Mouse (Mus musculus) neural tube, embryonic 13.5 days (tissue): Measurements from ENCODE around the gene Drosha. TPM values are rescaled to one million over a fixed set of nuclear protein-coding genes. Genes with fewer than 3 reads are reported as not detected.
A peak's percentile ranks its signal among the peaks of the same experiment; 100 is the strongest.

ENCODE experiments used
- ATAC-seq: fragments of 200-750 bp; cut with Nextera tagmentation; 2 replicates; pipeline ENCODE4 v1.8.0; 2017; ENCODE audit warnings: low read depth, mild to moderate bottlenecking, moderate TSS enrichment, moderate library complexity
- H3K27ac ChIP-seq: fragments of 300-500 bp; sonication (generic); replicated peaks from 2 replicates; pipeline ENCODE4 v1.5.1; 2015; ENCODE audit warnings: moderate library complexity, mild to moderate bottlenecking, inconsistent platforms
- H3K27me3 ChIP-seq: fragments of 300-500 bp; sonication (generic); 2 replicates; pipeline ENCODE4 v1.6.1; 2015; ENCODE audit warnings: mild to moderate bottlenecking, inconsistent platforms
- H3K36me3 ChIP-seq: fragments of 300-500 bp; sonication (generic); 2 replicates; pipeline ENCODE4 v1.6.1; 2015; ENCODE audit warnings: mild to moderate bottlenecking, inconsistent platforms
- H3K4me1 ChIP-seq: fragments of 300-500 bp; sonication (generic); replicated peaks from 2 replicates; pipeline ENCODE4 v1.6.1; 2015; ENCODE audit warnings: inconsistent platforms
- H3K4me2 ChIP-seq: fragments of 300-500 bp; sonication (generic); 2 replicates; pipeline ENCODE4 v1.6.1; 2015; ENCODE audit warnings: inconsistent platforms, mild to moderate bottlenecking, moderate library complexity
- H3K4me3 ChIP-seq: fragments of 300-500 bp; sonication (generic); 2 replicates; pipeline ENCODE4 v1.5.1; 2015; ENCODE audit warnings: mild to moderate bottlenecking, inconsistent platforms
- H3K9ac ChIP-seq: fragments of 300-500 bp; sonication (generic); 2 replicates; pipeline ENCODE4 v1.6.1; 2015; ENCODE audit warnings: moderate library complexity, mild to moderate bottlenecking, inconsistent platforms
- H3K9me3 ChIP-seq: fragments of 300-500 bp; sonication (generic); 2 replicates; pipeline ENCODE4 v1.6.1; 2016; ENCODE audit warnings: inconsistent platforms
- WGBS: fragments of 180-500 bp; shearing (Covaris S2); methylation state at CpG from one replicate; pipeline ENCODE4 v1.1.7; 2015; 5-methylcytosine and 5-hydroxymethylcytosine counted together
- polyA plus RNA-seq: library from polyadenylated mRNA; unstranded; fragments of >200 nt; fragmentation: Nextera tagmentation; extraction: Ambion mirVana; gene quantifications from 2 replicates; pipeline ENCODE4 v1.2.1, GENCODE M21; 2015

Drosha gene
- polyA plus RNA-seq, 1 experiment from 2014 or later: 51.8 TPM

- no peak for ATAC-seq
- Histone ChIP-seq H3K36me3 (peaks cover 42% of the 10 kb centered on the region), H3K4me3 (no peak overlapping the region), H3K4me2 (no peak overlapping the region), H3K9me3 (no peaks in the 10 kb centered on the region), H3K27me3 (no peaks in the 10 kb centered on the region), H3K27ac (no peak overlapping the region), H3K4me1 (no peaks in the 10 kb centered on the region), H3K9ac (no peak overlapping the region)
- WGBS: 85% methylated on average over 4 of the region's 4 CpGs
These were observed 19.5 kb upstream of the Drosha start for GRCm38 (mm10) chr15:12805071-12805470.

- no peak for ATAC-seq
- H3K36me3 ChIP-seq: peaks cover 62% of the 10 kb centered on the region
These were observed 17.5 kb upstream of the Drosha start for GRCm38 (mm10) chr15:12807088-12807487.

GRCm38 (mm10) chr15:12809305-12809704, 15.3 kb upstream of the Drosha start:
- Histone ChIP-seq H3K4me1 (no peaks in the 10 kb centered on the region), H3K4me2 (no peak overlapping the region), H3K4me3 (no peak overlapping the region), H3K9ac (no peak overlapping the region), H3K27me3 (no peaks in the 10 kb centered on the region), H3K27ac (no peak overlapping the region), H3K36me3 (peaks cover 82% of the 10 kb centered on the region), H3K9me3 (no peaks in the 10 kb centered on the region)
- WGBS: 94% methylated on average over 6 of the region's 6 CpGs
- no peak for ATAC-seq

More at GRCm38 (mm10) chr15:12807088-12807487, 17.5 kb upstream of the Drosha start:
- Histone ChIP-seq H3K4me1 (no peaks in the 10 kb centered on the region), H3K27ac (no peak overlapping the region), H3K9me3 (no peaks in the 10 kb centered on the region), H3K27me3 (no peaks in the 10 kb centered on the region), H3K9ac (no peak overlapping the region), H3K4me2 (no peak overlapping the region), H3K4me3 (no peak overlapping the region)
- WGBS: 91% methylated on average over 10 of the region's 10 CpGs

- Histone ChIP-seq H3K4me2 (no peak overlapping the region), H3K4me3 (no peak overlapping the region), H3K9ac (no peak overlapping the region), H3K27ac (no peak overlapping the region), H3K27me3 (no peaks in the 10 kb centered on the region), H3K4me1 (no peaks in the 10 kb centered on the region), H3K9me3 (no peaks in the 10 kb centered on the region), H3K36me3 (peaks cover 95% of the 10 kb centered on the region)
- WGBS: 96% methylated on average over 11 of the region's 11 CpGs
- ATAC-seq: no peak
These were observed 12.0 kb upstream of the Drosha start for GRCm38 (mm10) chr15:12812646-12813045.

GRCm38 (mm10) chr15:12817592-12817991, 7.0 kb upstream of the Drosha start:
- Histone ChIP-seq H3K27ac (no peak overlapping the region), H3K4me3 (no peak overlapping the region), H3K36me3 (peaks cover 86% of the 10 kb centered on the region), H3K27me3 (no peaks in the 10 kb centered on the region), H3K9me3 (no peaks in the 10 kb centered on the region), H3K9ac (no peak overlapping the region), H3K4me1 (no peaks in the 10 kb centered on the region; the same call in 1 of the 2 replicates), H3K4me2 (no peak overlapping the region)
- WGBS: 94% methylated on average over 8 of the region's 8 CpGs
- no peak for ATAC-seq

GRCm38 (mm10) chr15:12822416-12823395, 1.9 kb upstream of the Drosha start:
- Histone ChIP-seq H3K4me1 (peaks cover 30% of the 10 kb centered on the region), H3K27ac (no peak overlapping the region), H3K27me3 (no peaks in the 10 kb centered on the region), H3K9ac (no peak overlapping the region), H3K4me2 (peak overlapping the region; percentile 80; the same call in 1 of the 2 replicates), H3K9me3 (no peaks in the 10 kb centered on the region), H3K4me3 (no peak overlapping the region), H3K36me3 (peaks cover 49% of the 10 kb centered on the region)
- no peak for ATAC-seq
- WGBS: 80% methylated on average over 9 of the region's 9 CpGs

- Histone ChIP-seq H3K4me3 (peak overlapping the region; percentile 92), H3K9me3 (no peaks in the 10 kb centered on the region), H3K4me1 (peaks cover 30% of the 10 kb centered on the region), H3K27ac (no peak overlapping the region), H3K9ac (peak overlapping the region; percentile 91), H3K27me3 (no peaks in the 10 kb centered on the region), H3K36me3 (peaks cover 49% of the 10 kb centered on the region), H3K4me2 (peak overlapping the region; percentile 80)
- WGBS: 95% methylated on average over 2 of the region's 2 CpGs
- no peak for ATAC-seq
These were observed 1.0 kb upstream of the Drosha start for GRCm38 (mm10) chr15:12823455-12824119.

- ATAC-seq: peak; percentile 60
- peak overlapping the region; percentile 85 for H3K27ac ChIP-seq
- H3K9ac ChIP-seq: peak overlapping the region; percentile 92
- H3K9me3 ChIP-seq: no peaks in the 10 kb centered on the region
- peaks cover 30% of the 10 kb centered on the region for H3K4me1 ChIP-seq
- H3K27me3 ChIP-seq: no peaks in the 10 kb centered on the region
- peak overlapping the region; percentile 79 for H3K4me2 ChIP-seq
- H3K36me3 ChIP-seq: peaks cover 49% of the 10 kb centered on the region
- WGBS: under 1% methylated on average over 31 of the region's 31 CpGs
- peak overlapping the region; percentile 92 for H3K4me3 ChIP-seq
These were observed 350 bp downstream of the Drosha start for GRCm38 (mm10) chr15:12824965-12825364.

- 58% methylated on average over 12 of the region's 12 CpGs for WGBS
- ATAC-seq: no peak
- peaks cover 30% of the 10 kb centered on the region for H3K4me1 ChIP-seq
These were observed 793 bp downstream of the Drosha start for GRCm38 (mm10) chr15:12825408-12825807.

GRCm38 (mm10) chr15:12829878-12830277, 5.3 kb downstream of the Drosha start:
- Histone ChIP-seq H3K9me3 (no peaks in the 10 kb centered on the region), H3K4me1 (peaks cover 17% of the 10 kb centered on the region), H3K4me3 (no peak overlapping the region), H3K4me2 (no peak overlapping the region), H3K27ac (no peak overlapping the region), H3K36me3 (peaks cover 67% of the 10 kb centered on the region), H3K9ac (no peak overlapping the region), H3K27me3 (no peaks in the 10 kb centered on the region)
- WGBS: 96% methylated on average over 3 of the region's 3 CpGs
- ATAC-seq: no peak

More at GRCm38 (mm10) chr15:12825408-12825807, 793 bp downstream of the Drosha start:
- Histone ChIP-seq H3K27me3 (no peaks in the 10 kb centered on the region), H3K27ac (no peak overlapping the region), H3K9me3 (no peaks in the 10 kb centered on the region), H3K36me3 (peaks cover 50% of the 10 kb centered on the region), H3K4me3 (peak overlapping the region; percentile 92), H3K4me2 (peak overlapping the region; percentile 79), H3K9ac (peak overlapping the region; percentile 92)

- no peaks in the 10 kb centered on the region for H3K27me3 ChIP-seq
- H3K9ac ChIP-seq: no peak overlapping the region
- no peak overlapping the region for H3K4me3 ChIP-seq
- H3K4me2 ChIP-seq: no peak overlapping the region
- H3K36me3 ChIP-seq: peaks cover 81% of the 10 kb centered on the region
- H3K27ac ChIP-seq: no peak overlapping the region
- no peak for ATAC-seq
- H3K9me3 ChIP-seq: no peaks in the 10 kb centered on the region
- no peaks in the 10 kb centered on the region for H3K4me1 ChIP-seq
- 96% methylated on average over 4 of the region's 4 CpGs for WGBS
These were observed 8.0 kb downstream of the Drosha start for GRCm38 (mm10) chr15:12832599-12832998.

GRCm38 (mm10) chr15:12833385-12833784, 8.8 kb downstream of the Drosha start:
- H3K4me1 ChIP-seq: no peaks in the 10 kb centered on the region
- 98% methylated on average over 31 of the region's 31 CpGs for WGBS
- H3K27ac ChIP-seq: no peak overlapping the region
- peaks cover 81% of the 10 kb centered on the region for H3K36me3 ChIP-seq
- H3K4me2 ChIP-seq: no peak overlapping the region
- no peak overlapping the region for H3K9ac ChIP-seq
- H3K27me3 ChIP-seq: no peaks in the 10 kb centered on the region
- H3K9me3 ChIP-seq: no peaks in the 10 kb centered on the region
- no peak overlapping the region for H3K4me3 ChIP-seq
- ATAC-seq: no peak
